Mouse (Mus musculus): Measurements from ENCODE around the gene Sptssb. TPM values are rescaled to one million over a fixed set of nuclear protein-coding genes. Genes with fewer than 3 reads are reported as not detected.
A peak's percentile ranks its signal among the peaks of the same experiment; 100 is the strongest.

Gene Sptssb
- polyA plus RNA-seq, 1 experiment: 1.1 TPM

DNA sequence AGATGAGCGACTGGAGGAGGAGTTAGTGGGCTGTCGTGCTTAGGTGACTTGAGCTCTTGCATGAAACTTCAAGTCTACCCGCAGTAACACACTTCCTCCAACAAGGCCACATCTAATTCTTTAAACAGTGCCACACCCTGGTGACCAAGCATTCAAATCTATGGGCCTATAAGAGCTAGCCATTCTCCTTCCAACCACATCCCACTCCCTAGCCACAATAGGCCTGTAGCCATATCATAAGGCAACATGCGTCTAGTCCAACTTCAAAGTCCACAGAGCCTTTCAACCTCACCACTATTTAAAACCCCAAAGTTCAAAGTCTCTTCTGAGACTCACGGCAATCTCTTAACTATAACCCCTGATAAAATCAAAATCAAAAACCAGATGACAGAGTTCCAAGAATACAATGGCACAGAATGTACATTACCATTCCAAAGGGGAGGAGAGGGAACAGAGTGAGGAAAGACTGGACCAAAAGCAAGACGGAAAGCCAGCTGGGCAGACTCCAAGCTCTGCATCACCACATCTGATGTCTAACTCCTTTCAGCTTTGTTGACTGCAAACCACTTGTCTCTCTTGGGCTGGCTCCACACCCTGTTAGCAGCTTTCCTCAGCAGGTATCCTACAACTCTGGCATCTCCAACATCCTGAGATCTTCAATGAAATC is 13.1 kb upstream of the Sptssb start:
- WGBS: 23% methylated on average over 6 of the region's 6 CpGs
- Histone ChIP-seq H3K36me3 (ENCODE audit: control insufficient read depth, insufficient read depth, low read length) (no peaks in the 10 kb centered on the region), H3K4me1 (ENCODE audit: control insufficient read depth, insufficient read depth, insufficient read length, low read length) (peaks cover 15% of the 10 kb centered on the region; the same call in 1 of the 2 replicates), H3K27ac (ENCODE audit: insufficient read depth, low read depth, low read length) (peak overlapping the region; percentile 67), H3K27me3 (ENCODE audit: control insufficient read depth, insufficient read depth, low read length) (no peaks in the 10 kb centered on the region), H3K4me3 (ENCODE audit: low read depth, low read length) (no peak overlapping the region)
- no peak for TF ChIP-seq POLR2A (IDR thresholded peaks at IDR 0.05; ENCODE audit: low read depth, low read length)
- no peak for TF ChIP-seq CTCF (IDR thresholded peaks at IDR 0.05; ENCODE audit: extremely low read depth, insufficient read length, insufficient replicate concordance, low read depth, low read length)

DNA sequence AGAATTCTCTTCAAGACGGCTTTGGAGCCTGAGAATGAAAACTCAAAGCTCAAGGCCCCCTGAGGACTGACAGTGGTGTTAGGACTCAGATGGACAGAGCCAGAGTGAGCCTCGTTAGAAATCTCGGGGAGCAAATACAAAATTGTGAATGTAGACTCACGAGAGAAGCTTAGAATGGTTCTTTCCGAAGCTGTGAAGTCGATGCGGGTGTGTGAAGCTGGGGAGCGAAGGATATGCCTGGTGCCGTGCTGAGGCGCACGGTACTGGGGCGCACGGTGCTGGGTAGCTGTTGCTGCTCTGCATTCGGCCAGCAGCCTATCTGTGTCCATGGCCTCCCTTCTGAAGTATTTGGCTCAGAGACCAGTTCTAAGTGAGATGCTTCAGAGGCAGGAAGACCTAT is 11.4 kb upstream of the Sptssb start:
- no peaks in the 10 kb centered on the region for H3K27me3 ChIP-seq (ENCODE audit: control insufficient read depth, insufficient read depth, low read length)
- no peak overlapping the region for H3K27ac ChIP-seq (ENCODE audit: insufficient read depth, low read depth, low read length)
- TF ChIP-seq POLR2A (IDR thresholded peaks at IDR 0.05; ENCODE audit: low read depth, low read length) (no peak), CTCF (IDR thresholded peaks at IDR 0.05; ENCODE audit: extremely low read depth, insufficient read length, insufficient replicate concordance, low read depth, low read length) (no peak)
- WGBS: 96% methylated on average over 14 of the region's 14 CpGs
- H3K4me1 ChIP-seq (ENCODE audit: control insufficient read depth, insufficient read depth, insufficient read length, low read length): peaks cover 15% of the 10 kb centered on the region; the same call in 1 of the 2 replicates
- H3K4me3 ChIP-seq (ENCODE audit: low read depth, low read length): no peak overlapping the region
- no peaks in the 10 kb centered on the region for H3K36me3 ChIP-seq (ENCODE audit: control insufficient read depth, insufficient read depth, low read length)

DNA sequence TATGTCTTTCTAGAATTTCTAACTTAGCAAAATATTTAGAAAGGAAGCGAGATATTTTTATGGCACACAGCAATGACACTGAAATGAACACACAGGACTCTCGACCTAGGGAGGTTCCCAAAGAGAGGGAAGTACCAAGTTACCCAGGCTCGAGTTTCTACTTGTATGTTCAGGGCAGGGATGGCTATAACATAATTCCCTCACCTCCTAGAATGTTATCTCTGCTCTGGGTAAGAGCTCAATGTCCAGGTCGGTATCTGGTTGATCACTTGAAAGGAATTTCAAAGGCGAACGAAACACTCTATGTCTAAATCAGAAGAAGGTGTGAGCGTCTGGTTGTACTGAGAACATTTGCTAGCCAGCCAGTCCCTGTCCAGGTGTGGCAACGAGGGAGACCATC is 10.0 kb upstream of the Sptssb start:
- TF ChIP-seq CTCF (IDR thresholded peaks at IDR 0.05; ENCODE audit: extremely low read depth, insufficient read length, insufficient replicate concordance, low read depth, low read length) (no peak), POLR2A (IDR thresholded peaks at IDR 0.05; ENCODE audit: low read depth, low read length) (no peak)
- peak overlapping the region; percentile 35 for H3K27ac ChIP-seq (ENCODE audit: insufficient read depth, low read depth, low read length)
- H3K4me3 ChIP-seq (ENCODE audit: low read depth, low read length): no peak overlapping the region
- H3K36me3 ChIP-seq (ENCODE audit: control insufficient read depth, insufficient read depth, low read length): no peaks in the 10 kb centered on the region
- WGBS: 31% methylated on average over 8 of the region's 8 CpGs
- H3K4me1 ChIP-seq (ENCODE audit: control insufficient read depth, insufficient read depth, insufficient read length, low read length): peaks cover 15% of the 10 kb centered on the region; the same call in 1 of the 2 replicates
- no peaks in the 10 kb centered on the region for H3K27me3 ChIP-seq (ENCODE audit: control insufficient read depth, insufficient read depth, low read length)

DNA sequence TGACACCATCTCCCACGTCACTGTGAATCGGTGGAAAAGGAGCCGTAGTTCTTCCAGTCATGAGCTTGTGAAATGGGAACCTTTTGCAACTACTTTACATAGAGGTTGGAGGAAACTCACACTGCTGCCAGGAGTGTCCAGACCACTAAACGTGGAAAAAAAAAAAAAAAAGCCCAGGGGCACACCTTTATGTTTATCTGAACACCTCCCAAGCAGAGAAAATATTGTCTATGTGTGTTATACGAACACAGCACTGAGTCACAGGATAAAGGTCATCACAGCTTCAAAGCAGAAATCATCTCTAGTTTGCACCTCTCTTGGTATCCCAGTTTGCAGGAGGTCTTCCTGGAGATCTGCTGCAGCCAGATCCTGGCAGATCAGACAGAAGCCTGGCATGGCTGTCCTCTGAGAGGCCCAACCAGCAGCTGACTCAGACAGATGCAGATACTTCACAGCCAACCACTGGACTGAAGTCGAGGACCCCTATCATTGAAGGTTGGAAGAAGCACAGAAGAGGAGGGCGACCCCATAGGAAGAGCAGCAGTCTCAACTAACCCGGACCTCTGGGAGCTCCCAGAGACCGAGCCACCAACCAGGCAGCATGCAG is 2.2 kb upstream of the Sptssb start:
- Histone ChIP-seq H3K27me3 (ENCODE audit: control insufficient read depth, insufficient read depth, low read length) (no peaks in the 10 kb centered on the region), H3K36me3 (ENCODE audit: control insufficient read depth, insufficient read depth, low read length) (no peaks in the 10 kb centered on the region), H3K4me3 (ENCODE audit: low read depth, low read length) (no peak overlapping the region), H3K27ac (ENCODE audit: insufficient read depth, low read depth, low read length) (peak overlapping the region; percentile 57; the same call in 1 of the 2 replicates), H3K4me1 (ENCODE audit: control insufficient read depth, insufficient read depth, insufficient read length, low read length) (peaks cover 6% of the 10 kb centered on the region)
- 37% methylated on average over 9 of the region's 9 CpGs for WGBS
- no peak for TF ChIP-seq POLR2A (IDR thresholded peaks at IDR 0.05; ENCODE audit: low read depth, low read length)
- TF ChIP-seq CTCF (IDR thresholded peaks at IDR 0.05; ENCODE audit: extremely low read depth, insufficient read length, insufficient replicate concordance, low read depth, low read length): no peak

DNA sequence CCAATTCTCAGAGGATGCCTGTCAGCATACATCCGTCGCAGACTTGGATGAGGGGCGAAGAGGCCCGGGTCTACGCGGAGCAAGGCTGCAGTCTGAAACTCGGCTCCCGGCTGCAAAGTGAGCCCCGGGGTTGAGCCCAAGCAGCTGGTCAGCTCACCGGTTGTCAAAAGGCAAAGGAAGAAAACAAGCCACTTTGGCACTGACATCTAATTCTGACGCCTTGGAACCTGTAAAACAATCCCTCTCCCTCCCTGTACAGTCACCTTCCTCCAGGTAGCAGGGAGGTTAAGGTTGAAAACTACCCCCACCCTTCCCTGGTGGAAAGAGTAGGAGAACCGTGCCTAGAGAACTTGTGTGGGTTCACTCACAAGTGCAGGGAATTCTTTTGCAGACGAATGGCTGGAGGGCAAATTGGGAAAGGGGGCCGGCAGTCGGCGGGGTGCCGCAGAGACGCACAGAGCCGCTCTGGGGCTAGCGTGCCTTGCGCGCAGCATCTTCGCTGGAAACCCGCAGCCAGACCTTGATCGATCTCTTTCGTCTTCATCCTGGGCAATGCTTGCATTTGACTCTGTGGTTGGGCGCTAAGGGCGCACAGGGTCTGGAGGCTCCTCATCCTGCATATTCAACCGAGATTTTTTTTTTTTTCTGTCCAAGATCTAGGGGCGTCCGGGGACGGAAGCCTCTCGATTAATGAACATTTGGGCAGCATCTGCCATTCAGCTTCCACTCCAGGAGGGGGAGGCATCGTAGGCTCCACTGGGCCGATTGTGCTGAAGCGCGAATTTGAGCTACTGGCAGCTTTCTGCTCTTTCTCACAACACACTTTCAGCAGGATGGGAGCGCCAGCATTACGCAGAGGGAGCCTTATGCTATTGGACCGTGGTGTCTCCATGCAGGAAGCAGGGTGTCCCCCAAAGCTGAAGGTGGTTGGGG is 1.1 kb upstream of the Sptssb start:
- Histone ChIP-seq H3K4me1 (ENCODE audit: control insufficient read depth, insufficient read depth, insufficient read length, low read length) (peaks cover 6% of the 10 kb centered on the region), H3K27ac (ENCODE audit: insufficient read depth, low read depth, low read length) (peak overlapping the region; percentile 57), H3K36me3 (ENCODE audit: control insufficient read depth, insufficient read depth, low read length) (no peaks in the 10 kb centered on the region), H3K4me3 (ENCODE audit: low read depth, low read length) (peak overlapping the region; percentile 61), H3K27me3 (ENCODE audit: control insufficient read depth, insufficient read depth, low read length) (no peaks in the 10 kb centered on the region)
- WGBS: under 1% methylated on average over 40 of the region's 40 CpGs
- TF ChIP-seq CTCF (IDR thresholded peaks at IDR 0.05; ENCODE audit: extremely low read depth, insufficient read length, insufficient replicate concordance, low read depth, low read length) (peak; percentile 19; the same call in 1 of the 2 replicates), POLR2A (IDR thresholded peaks at IDR 0.05; ENCODE audit: low read depth, low read length) (no peak)

DNA sequence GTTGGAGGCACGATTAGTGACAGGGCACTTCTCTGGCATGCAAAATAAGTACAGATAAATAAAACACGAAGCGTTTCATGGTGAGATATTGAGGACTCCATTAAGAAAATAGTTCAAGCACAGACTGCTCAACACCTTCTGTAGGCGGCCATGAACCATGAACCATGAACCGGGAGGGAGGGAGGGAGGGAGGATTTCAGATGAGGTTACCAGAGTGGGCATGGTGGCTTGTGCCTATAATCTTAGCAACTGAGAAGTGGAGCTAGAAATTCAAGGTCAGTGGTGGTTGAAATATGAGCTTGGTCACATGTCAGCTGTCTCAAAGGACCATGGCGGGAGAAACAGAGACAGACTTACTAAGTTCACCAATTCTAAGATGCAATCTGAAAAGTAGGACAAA is 20.3 kb downstream of the Sptssb start:
- WGBS: 69% methylated on average over 6 of the region's 6 CpGs
- Histone ChIP-seq H3K27me3 (ENCODE audit: control insufficient read depth, insufficient read depth, low read length) (no peaks in the 10 kb centered on the region), H3K27ac (ENCODE audit: insufficient read depth, low read depth, low read length) (no peak overlapping the region), H3K4me3 (ENCODE audit: low read depth, low read length) (no peak overlapping the region), H3K36me3 (ENCODE audit: control insufficient read depth, insufficient read depth, low read length) (no peaks in the 10 kb centered on the region), H3K4me1 (ENCODE audit: control insufficient read depth, insufficient read depth, insufficient read length, low read length) (no peaks in the 10 kb centered on the region)
- TF ChIP-seq CTCF (IDR thresholded peaks at IDR 0.05; ENCODE audit: extremely low read depth, insufficient read length, insufficient replicate concordance, low read depth, low read length): no peak
- TF ChIP-seq POLR2A (IDR thresholded peaks at IDR 0.05; ENCODE audit: low read depth, low read length): no peak
